Mouse (Mus musculus) adipocyte (in vitro differentiated cells): Measurements from ENCODE around the gene Rspo4.

Experiments used
- DNase-seq: peaks from one replicate; pipeline ENCODE4 v3.0.0-alpha.2; 2016; ENCODE audit warnings: low spot score

The Rspo4 gene

DNA sequence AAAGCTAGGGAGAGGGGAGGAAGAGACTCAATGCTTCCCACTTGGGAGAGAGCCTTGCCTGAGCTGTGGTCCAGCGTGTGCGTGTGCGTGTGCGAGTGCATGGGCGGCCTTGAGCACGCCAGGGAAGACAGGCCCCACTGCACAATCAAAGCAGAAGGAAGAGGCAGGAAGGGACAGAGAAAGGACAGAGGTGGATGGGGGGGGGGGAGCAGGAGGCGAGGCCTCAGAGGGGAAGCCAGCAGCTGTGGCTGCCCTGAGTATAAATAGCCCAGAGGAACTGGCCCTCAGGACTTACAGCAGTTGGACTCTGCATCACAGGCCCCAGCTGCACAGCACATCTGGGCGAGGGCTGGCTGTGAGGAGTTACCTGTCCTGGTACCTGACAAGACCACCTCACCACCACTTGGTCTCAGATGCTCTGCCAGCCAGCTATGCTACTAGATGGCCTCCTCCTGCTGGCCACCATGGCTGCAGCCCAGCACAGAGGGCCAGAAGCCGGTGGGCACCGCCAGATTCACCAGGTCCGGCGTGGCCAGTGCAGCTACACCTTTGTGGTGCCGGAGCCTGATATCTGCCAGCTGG is 68.3 kb downstream of the Rspo4 start, which contains the start of gene Angpt4:
Gene Angpt4 (plus strand): TSS at position 292 of the 582 bp plus-strand sequence.
- no peak for DNase-seq

DNA sequence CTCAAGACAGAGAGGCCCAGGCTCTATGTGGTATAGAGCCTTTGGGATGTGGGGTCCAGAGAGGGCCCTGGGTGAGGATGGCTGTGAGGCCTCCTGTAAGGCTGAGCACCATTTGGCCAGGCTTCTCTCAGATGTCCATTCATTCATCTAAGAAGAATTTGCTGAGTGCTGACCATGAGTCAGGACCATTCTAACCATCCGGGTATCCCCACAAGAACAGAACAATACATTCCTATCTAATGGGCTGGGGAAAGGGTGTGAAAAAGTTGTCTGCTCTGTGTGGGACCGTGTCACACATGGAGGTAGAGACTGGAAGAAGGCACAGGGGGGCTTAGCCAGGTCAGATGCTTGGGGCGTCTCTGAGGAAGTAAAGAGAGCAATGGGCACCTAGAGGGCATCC is 69.0 kb downstream of the Rspo4 start:
- no peak for DNase-seq

DNA sequence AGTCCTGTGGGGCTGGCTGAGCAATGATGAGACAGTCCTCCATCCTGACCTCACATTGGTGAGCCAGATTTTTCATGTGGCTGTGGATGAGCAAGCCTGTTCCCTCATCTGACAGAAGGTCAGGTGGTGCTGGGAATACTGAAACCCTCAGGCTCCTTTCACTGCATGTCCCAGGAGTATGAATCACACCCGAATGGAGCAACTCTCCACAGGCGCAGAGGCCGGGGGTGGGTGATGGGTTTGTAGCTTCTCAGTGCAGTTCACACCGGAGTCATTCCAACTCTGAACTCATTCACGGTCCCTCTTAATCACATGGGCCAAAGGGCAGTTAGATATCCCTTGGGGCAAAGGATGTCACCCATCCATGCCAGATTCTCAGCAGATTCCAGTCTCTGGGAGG is 71.4 kb downstream of the Rspo4 start:
- DNase-seq, result peak; percentile 58

DNA sequence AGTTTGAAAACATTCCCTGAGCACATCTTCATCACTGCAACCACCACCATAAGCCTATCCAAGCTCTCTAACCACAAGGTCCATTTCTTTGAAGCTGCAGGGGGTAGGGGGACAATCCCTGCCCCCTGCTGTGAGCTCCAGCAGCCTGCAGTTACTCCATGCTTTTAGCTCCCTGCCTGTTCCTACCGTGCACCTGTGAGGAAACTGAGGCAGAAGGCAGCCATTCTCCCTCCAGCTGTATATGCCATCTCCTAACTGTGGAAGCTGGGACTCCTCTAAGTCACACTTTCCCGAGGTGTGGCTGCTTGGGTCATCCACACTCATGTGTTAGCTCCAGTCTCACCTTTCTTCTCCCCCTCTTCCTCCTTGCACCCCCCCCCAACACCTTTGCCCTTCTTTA is 72.4 kb downstream of the Rspo4 start:
- no peak for DNase-seq

DNA sequence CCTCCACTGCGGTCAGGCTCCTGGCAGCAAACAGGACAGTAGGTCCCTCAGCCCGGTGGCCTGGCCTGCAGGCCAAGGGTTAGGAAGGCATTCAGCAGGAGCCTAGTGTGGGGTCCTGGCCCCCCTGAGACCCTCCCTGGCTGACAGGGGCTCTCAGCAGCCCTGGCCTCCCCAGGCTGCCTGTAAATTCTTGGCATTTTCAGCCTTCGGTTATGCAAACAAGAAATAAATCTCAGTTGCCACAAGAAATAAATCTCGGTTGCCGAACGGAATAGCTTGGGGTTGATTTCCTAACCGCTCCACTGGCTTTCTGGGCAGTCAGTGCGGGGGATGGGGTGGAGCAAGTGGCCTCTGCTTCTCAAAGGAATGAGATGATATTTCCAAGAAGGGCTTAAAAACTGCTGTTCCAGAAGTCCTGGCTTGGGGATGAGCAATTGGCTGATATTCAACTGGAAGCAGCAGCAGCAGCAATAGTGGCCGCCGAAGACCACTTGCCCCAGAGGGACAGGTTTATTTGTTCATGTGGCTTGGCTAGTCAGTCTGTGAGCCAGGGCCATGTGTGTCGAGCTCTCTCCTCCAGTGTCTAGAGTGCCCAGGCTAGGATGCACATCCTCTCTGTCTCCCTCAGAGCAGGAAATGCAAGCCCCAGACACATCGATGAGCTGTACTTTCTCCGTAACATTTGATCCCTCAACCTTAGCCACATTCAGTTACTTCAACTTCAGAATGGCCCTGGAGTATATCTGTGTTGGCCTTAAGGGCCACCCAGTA is 73.5 kb downstream of the Rspo4 start:
- peak; percentile 96 for DNase-seq

DNA sequence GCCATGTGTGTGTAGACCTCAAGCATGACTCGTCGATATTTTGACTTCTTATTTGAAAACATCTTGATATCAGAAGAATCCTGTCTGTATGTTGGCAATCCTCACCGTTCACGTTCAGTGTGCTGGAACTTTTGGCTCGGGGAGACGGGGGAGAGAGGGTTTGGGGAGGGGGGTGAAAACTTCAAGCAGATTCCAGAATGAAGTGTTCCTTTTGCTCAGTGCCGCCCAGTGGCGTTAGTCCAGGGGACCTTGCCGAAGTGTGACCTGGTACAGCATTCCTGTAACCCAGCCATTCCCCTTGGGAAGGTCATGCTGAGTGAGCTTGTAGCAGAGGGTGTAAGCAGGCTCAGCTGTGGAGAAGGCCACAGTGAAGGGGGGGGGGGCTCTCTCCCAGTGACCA is 76.4 kb downstream of the Rspo4 start:
- DNase-seq, result no peak

DNA sequence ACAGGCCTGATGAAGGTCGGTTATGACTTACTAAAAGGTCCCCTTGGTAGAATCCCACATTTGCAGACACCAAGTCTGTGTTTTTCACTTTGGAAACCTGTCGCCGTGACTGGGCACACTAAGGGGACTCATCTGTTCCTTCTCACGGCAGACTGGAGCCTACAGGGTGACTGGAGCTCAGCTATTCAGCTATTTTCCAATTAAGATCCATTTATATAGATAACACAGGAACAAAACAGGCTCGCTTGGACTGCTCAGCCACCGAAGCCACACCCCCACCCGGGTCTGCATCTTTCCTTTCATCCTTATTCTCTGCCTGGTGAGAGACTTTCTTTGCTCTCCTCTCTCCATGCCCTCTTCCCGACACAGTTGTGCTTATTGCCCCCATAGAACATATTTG is 78.3 kb downstream of the Rspo4 start:
- DNase-seq, result no peak

DNA sequence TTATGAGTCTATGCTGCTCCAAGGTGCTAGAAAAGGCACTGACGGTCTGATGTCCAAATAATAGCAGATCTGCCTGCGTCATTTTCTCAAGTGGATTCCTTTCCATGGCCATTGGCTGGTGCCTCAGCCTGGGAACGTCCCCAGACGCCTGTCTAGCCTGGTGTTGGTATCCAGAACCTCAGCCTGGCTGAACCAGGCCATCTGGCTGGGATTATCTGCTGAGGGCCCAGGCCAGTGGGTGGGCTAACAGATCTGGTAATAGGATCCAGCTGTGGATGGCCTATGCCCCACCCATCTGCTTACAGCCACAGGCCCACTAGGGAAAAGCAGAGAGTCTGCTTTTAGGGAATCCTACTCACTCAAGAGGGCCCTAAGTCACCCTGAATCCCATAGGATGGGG is 78.9 kb downstream of the Rspo4 start:
- DNase-seq, result no peak
